Mouse (Mus musculus) erythroblast, embryonic 14.5 days (primary cell): ENCODE measurements around the gene Tkt.

ENCODE experiments used
- GATA1 ChIP-seq: IDR thresholded peaks from 2 replicates; pipeline ENCODE4 v1.6.1; 2012; ENCODE audit warnings: low read length, inconsistent platforms, mixed read lengths
- TAL1 ChIP-seq: IDR thresholded peaks from 3 replicates; pipeline ENCODE4 v1.6.1; 2012; ENCODE audit warnings: low read length, inconsistent platforms, mixed read lengths

- TF ChIP-seq TAL1 (no peak), GATA1 (no peak)
These were observed 1.6 kb downstream of the Tkt start for GRCm38 (mm10) chr14:30549777-30550149.
